Mouse (Mus musculus): Measurements from ENCODE around the gene Gm49383. TPM values are rescaled to one million over a fixed set of nuclear protein-coding genes. Genes with fewer than 3 reads are reported as not detected.
"Not testable (repeated sequence)": the region's sequence is repeated elsewhere in the genome, so short reads cannot be mapped to it uniquely, and the experiment has no call there.

Gm49383 gene
- polyA plus RNA-seq, 1 experiment from 2014 or later, result 18.2 TPM

DNA sequence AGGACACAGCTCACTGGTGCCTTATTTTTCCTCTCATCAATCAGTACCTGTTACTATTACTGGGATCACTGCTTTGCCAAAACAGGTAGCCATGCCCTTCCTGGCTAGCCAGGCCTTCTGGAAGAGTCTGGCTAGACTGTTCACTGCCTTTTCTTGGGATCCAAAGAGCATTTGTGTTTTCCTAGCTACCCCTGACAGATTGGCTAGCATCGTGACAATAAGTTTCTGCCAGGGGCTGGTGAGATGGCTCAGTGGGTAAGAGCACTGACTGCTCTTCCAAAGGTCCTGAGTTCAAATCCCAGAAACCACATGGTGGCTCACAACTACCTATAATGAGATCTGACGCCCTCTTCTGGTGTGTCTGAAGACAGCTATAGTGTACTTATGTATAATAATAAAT, 36.2 kb downstream of the Gm49383 start:
- H3K9me3 ChIP-seq (ENCODE audit: control insufficient read depth, low read length); H3K27me3 ChIP-seq (replicated peaks; ENCODE audit: control insufficient read depth, insufficient read depth, low read length); ATAC-seq (ENCODE audit: low read depth); H3K4me3 ChIP-seq (ENCODE audit: low read depth, low read length); H3K9ac ChIP-seq (ENCODE audit: low read depth, low read length); H3K27ac ChIP-seq (replicated peaks; ENCODE audit: low read depth, low read length); DNase-seq (ENCODE audit: low spot score); H3K4me1 ChIP-seq (ENCODE audit: control insufficient read depth, insufficient read depth, low read length); H3K4me2 ChIP-seq (ENCODE audit: low read depth, low read length): not testable (repeated sequence)
- H3K36me3 ChIP-seq (ENCODE audit: control insufficient read depth, insufficient read depth, low read length), result peaks cover 20% of the 10 kb centered on the region
- 68% methylated on average over 2 of the region's 2 CpGs for WGBS

DNA sequence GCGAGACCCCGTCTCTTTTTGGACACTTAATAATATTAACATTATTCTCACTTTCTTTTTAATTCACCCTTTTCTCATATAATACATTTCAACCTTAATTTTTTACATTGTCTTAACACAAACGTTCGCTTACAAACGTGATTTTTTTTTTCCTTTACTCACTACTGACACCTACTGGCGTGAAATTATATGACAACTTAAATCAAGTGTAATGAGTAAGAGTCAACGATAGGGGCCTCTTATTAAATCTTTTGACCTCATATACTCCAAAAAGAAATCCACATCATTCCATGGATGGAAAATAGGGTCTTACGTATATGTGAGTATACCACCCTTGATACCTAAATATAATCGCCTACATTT, 37.3 kb downstream of the Gm49383 start:
- Histone ChIP-seq H3K4me2 (ENCODE audit: low read depth, low read length) (peak overlapping the region; percentile 35), H3K9me3 (ENCODE audit: control insufficient read depth, low read length) (no peaks in the 10 kb centered on the region), H3K27ac (replicated peaks; ENCODE audit: low read depth, low read length) (no peak overlapping the region), H3K27me3 (replicated peaks; ENCODE audit: control insufficient read depth, insufficient read depth, low read length) (no peaks in the 10 kb centered on the region), H3K4me1 (ENCODE audit: control insufficient read depth, insufficient read depth, low read length) (0 out of 2 replicates have a peak, but pooled peaks cover 4% of the 10 kb centered on the region), H3K9ac (ENCODE audit: low read depth, low read length) (no peak overlapping the region), H3K36me3 (ENCODE audit: control insufficient read depth, insufficient read depth, low read length) (peaks cover 20% of the 10 kb centered on the region), H3K4me3 (ENCODE audit: low read depth, low read length) (peak overlapping the region; percentile 76)
- ATAC-seq (ENCODE audit: low read depth) (no peak), DNase-seq (ENCODE audit: low spot score) (peak; percentile 63)
- 5% methylated on average over 9 of the region's 9 CpGs for WGBS

DNA sequence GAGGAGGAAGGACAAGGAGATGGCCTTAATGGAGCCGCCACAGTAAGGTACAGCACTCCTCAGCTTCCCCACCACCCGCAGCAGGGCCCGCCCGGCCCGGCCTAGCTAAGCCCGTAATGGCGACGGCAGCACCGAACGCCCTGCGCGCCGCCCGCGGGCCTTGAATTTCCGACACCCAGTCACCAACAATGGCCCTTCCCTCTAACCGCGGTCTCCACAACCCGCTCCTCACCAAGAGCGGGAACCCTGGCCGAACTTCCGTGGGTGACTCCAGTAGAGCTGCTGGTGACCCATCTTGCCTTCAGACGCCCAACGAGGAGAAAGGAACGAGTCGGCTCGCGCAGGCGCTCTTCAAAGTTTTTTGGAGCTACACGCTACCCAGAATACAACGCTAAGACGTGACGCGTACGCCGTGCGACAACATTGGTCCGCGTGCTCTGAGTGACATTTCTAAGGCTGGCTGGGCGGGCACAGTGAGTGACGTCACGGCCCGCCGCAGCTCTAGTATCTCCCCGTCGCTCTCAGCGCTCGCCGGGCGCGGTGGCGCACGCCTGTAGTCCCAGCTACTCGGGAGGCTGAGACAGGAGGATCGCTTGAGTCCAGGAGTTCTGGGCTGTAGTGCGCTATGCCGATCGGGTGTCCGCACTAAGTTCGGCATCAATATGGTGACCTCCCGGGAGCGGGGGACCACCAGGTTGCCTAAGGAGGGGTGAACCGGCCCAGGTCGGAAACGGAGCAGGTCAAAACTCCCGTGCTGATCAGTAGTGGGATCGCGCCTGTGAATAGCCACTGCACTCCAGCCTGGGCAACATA, 37.9 kb downstream of the Gm49383 start, which contains the start of gene Rps29:
TSS of gene Rps29 (minus strand) at position 422 of the 813 bp plus-strand sequence.
- not testable (repeated sequence) for H3K4me1 ChIP-seq (ENCODE audit: control insufficient read depth, insufficient read depth, low read length); H3K9me3 ChIP-seq (ENCODE audit: control insufficient read depth, low read length); H3K27me3 ChIP-seq (replicated peaks; ENCODE audit: control insufficient read depth, insufficient read depth, low read length)
- DNase-seq (ENCODE audit: low spot score) (peak; percentile 100), ATAC-seq (ENCODE audit: low read depth) (peak; percentile 99)
- H3K27ac ChIP-seq (replicated peaks; ENCODE audit: low read depth, low read length), result peak within 1 kb of the TSS; percentile 95
- H3K4me3 ChIP-seq (ENCODE audit: low read depth, low read length), result peak within 1 kb of the TSS; percentile 76
- WGBS, result under 1% methylated on average over 39 of the region's 68 CpGs
- peaks cover 20% of the 10 kb centered on the region for H3K36me3 ChIP-seq (ENCODE audit: control insufficient read depth, insufficient read depth, low read length)
- peak within 1 kb of the TSS; percentile 95 for H3K9ac ChIP-seq (ENCODE audit: low read depth, low read length)
- H3K4me2 ChIP-seq (ENCODE audit: low read depth, low read length), result peak within 1 kb of the TSS; percentile 80

DNA sequence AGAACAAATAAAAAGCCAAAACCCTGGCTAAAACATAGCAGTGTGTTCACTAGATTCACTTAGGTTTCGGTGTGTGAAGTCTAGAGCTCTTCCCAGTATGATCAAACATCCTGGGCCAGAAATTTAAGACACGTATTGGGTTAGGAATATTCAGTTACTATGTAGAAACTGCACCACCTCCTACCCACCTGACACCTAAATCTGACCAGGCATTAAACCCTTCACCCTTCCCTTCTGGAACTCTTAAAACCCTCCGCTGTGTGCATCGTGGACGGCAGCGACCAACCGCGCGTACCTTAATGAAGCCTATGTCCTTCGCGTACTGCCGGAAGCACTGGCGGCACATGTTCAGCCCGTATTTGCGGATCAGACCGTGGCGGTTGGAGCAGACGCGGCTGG, 38.5 kb downstream of the Gm49383 start:
- Histone ChIP-seq H3K27me3 (replicated peaks; ENCODE audit: control insufficient read depth, insufficient read depth, low read length) (no peaks in the 10 kb centered on the region), H3K9ac (ENCODE audit: low read depth, low read length) (peak overlapping the region; percentile 95), H3K4me2 (ENCODE audit: low read depth, low read length) (peak overlapping the region; percentile 80), H3K36me3 (ENCODE audit: control insufficient read depth, insufficient read depth, low read length) (peaks cover 20% of the 10 kb centered on the region), H3K27ac (replicated peaks; ENCODE audit: low read depth, low read length) (peak overlapping the region; percentile 95), H3K4me3 (ENCODE audit: low read depth, low read length) (peak overlapping the region; percentile 76), H3K9me3 (ENCODE audit: control insufficient read depth, low read length) (no peaks in the 10 kb centered on the region), H3K4me1 (ENCODE audit: control insufficient read depth, insufficient read depth, low read length) (0 out of 2 replicates have a peak, but pooled peaks cover 4% of the 10 kb centered on the region)
- under 1% methylated on average over 19 of the region's 19 CpGs for WGBS
- ATAC-seq (ENCODE audit: low read depth), result no peak; the same call in 1 of the 2 replicates
- peak; percentile 26 for DNase-seq (ENCODE audit: low spot score)

DNA sequence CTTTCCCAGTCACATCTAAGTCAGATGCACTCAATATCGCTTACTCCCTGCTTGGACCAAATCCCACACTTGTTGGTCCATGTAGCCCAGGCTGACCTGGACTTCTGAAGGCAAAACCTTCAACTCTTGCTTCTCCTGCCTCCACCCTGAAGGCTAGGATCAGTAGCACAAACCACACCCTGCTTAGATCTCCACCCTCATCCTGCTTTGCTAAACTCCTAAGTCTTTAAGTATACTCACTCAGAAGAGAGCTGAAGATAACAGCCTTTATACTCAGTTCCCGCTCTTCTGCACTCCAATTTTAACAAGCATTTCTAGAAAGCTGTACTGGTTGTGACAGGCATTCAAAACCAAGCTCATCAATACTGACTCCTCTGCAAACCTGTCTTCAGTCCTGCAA, 39.8 kb downstream of the Gm49383 start:
- Histone ChIP-seq H3K9me3 (ENCODE audit: control insufficient read depth, low read length) (no peaks in the 10 kb centered on the region), H3K36me3 (ENCODE audit: control insufficient read depth, insufficient read depth, low read length) (peaks cover 20% of the 10 kb centered on the region), H3K4me1 (ENCODE audit: control insufficient read depth, insufficient read depth, low read length) (0 out of 2 replicates have a peak, but pooled peaks cover 4% of the 10 kb centered on the region), H3K27ac (replicated peaks; ENCODE audit: low read depth, low read length) (no peak overlapping the region), H3K27me3 (replicated peaks; ENCODE audit: control insufficient read depth, insufficient read depth, low read length) (no peaks in the 10 kb centered on the region), H3K4me3 (ENCODE audit: low read depth, low read length) (no peak overlapping the region), H3K9ac (ENCODE audit: low read depth, low read length) (no peak overlapping the region), H3K4me2 (ENCODE audit: low read depth, low read length) (no peak overlapping the region)
- ATAC-seq (ENCODE audit: low read depth) (no peak), DNase-seq (ENCODE audit: low spot score) (no peak)
- WGBS, result 94% methylated on average over 2 of the region's 2 CpGs

DNA sequence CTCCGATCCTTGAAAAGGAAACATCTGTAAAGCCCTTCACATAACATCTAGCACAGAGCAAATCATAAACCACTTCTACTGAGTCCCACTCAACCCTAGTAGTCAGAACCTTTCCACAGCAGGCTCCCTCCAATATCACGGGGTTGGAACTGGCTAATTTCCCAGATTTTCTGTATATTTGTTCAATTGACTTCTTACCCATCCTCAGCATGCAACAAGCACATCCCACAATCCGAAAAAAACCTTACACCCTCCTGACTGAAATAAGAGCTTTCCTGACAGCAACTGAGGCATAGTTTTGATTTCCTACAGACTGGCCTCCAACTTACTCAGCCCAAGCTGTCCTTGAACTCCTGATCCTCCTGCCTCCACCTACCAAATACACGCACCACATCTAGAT, 40.5 kb downstream of the Gm49383 start:
- Histone ChIP-seq H3K9ac (ENCODE audit: low read depth, low read length) (no peak overlapping the region), H3K36me3 (ENCODE audit: control insufficient read depth, insufficient read depth, low read length) (peaks cover 20% of the 10 kb centered on the region), H3K9me3 (ENCODE audit: control insufficient read depth, low read length) (no peaks in the 10 kb centered on the region), H3K4me1 (ENCODE audit: control insufficient read depth, insufficient read depth, low read length) (0 out of 2 replicates have a peak, but pooled peaks cover 4% of the 10 kb centered on the region), H3K4me3 (ENCODE audit: low read depth, low read length) (no peak overlapping the region), H3K27ac (replicated peaks; ENCODE audit: low read depth, low read length) (no peak overlapping the region), H3K4me2 (ENCODE audit: low read depth, low read length) (no peak overlapping the region), H3K27me3 (replicated peaks; ENCODE audit: control insufficient read depth, insufficient read depth, low read length) (no peaks in the 10 kb centered on the region)
- DNase-seq (ENCODE audit: low spot score), result no peak
- 81% methylated on average over 4 of the region's 4 CpGs for WGBS
- ATAC-seq (ENCODE audit: low read depth), result no peak

DNA sequence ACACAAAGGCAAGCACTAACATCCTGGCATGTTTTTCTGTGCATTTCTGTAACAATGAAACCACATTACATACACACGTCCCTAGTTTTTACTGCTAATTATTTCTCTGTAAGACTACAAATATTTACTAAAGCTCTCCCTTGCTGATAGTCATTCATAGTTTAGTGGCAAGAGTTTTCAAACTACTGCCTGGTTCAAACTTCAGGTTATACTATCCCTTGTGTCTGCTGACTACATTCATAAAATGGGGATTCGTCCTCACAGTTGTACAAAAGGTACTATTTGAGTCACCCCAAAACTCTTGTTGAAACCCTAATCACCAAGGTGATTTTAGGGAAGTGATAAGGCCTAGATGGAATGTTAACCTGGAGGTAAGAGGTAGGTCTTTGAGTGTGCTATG, 41.0 kb downstream of the Gm49383 start:
- WGBS, result 80% methylated on average over 2 of the region's 2 CpGs

DNA sequence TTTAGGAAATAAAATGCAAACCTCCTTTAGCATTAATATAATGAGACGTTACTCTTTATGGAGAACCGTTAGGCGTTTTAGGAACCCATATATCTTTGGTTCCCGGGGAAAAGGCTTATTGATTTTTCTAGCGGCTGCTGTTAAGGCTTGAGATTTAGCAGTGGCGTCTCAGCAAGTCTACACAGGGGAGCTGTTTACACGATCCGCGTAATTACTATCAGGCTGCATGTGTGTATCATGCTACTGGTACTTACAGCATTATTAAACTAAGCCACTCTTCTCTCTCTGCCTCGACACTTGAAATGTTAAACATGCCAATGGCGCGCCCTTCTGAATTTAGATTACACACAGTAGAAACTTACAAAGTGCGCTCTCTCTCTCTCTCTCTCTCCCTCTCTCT, 46.9 kb downstream of the Gm49383 start:
- WGBS, result 79% methylated on average over 13 of the region's 13 CpGs
- DNase-seq (ENCODE audit: low spot score), result no peak
- Histone ChIP-seq H3K4me3 (ENCODE audit: low read depth, low read length) (no peak overlapping the region), H3K27ac (replicated peaks; ENCODE audit: low read depth, low read length) (no peak overlapping the region), H3K27me3 (replicated peaks; ENCODE audit: control insufficient read depth, insufficient read depth, low read length) (no peaks in the 10 kb centered on the region), H3K36me3 (ENCODE audit: control insufficient read depth, insufficient read depth, low read length) (no peaks in the 10 kb centered on the region), H3K4me2 (ENCODE audit: low read depth, low read length) (no peak overlapping the region), H3K9ac (ENCODE audit: low read depth, low read length) (no peak overlapping the region), H3K9me3 (ENCODE audit: control insufficient read depth, low read length) (no peaks in the 10 kb centered on the region), H3K4me1 (ENCODE audit: control insufficient read depth, insufficient read depth, low read length) (no peaks in the 10 kb centered on the region)
- ATAC-seq (ENCODE audit: low read depth), result no peak

More for the DNA sequence above, 41.0 kb downstream of the Gm49383 start:
- Histone ChIP-seq H3K36me3 (ENCODE audit: control insufficient read depth, insufficient read depth, low read length) (peaks cover 20% of the 10 kb centered on the region), H3K4me2 (ENCODE audit: low read depth, low read length) (no peak overlapping the region), H3K4me3 (ENCODE audit: low read depth, low read length) (no peak overlapping the region), H3K9ac (ENCODE audit: low read depth, low read length) (no peak overlapping the region), H3K27me3 (replicated peaks; ENCODE audit: control insufficient read depth, insufficient read depth, low read length) (no peaks in the 10 kb centered on the region), H3K9me3 (ENCODE audit: control insufficient read depth, low read length) (no peaks in the 10 kb centered on the region), H3K27ac (replicated peaks; ENCODE audit: low read depth, low read length) (no peak overlapping the region), H3K4me1 (ENCODE audit: control insufficient read depth, insufficient read depth, low read length) (0 out of 2 replicates have a peak, but pooled peaks cover 4% of the 10 kb centered on the region)
- ATAC-seq (ENCODE audit: low read depth) (no peak), DNase-seq (ENCODE audit: low spot score) (no peak)

Measured in embryonic facial prominence, embryonic 14.5 days (tissue).